Mouse (Mus musculus) small intestine, adult 2 months (tissue): ENCODE results near the gene Spata25. TPM values are rescaled to one million over a fixed set of nuclear protein-coding genes. Genes with fewer than 3 reads are reported as not detected.

Source experiments
- H3K27ac ChIP-seq: fragments of 200-500 bp; 2 replicates; pipeline ENCODE4 v1.5.1; 2012; ENCODE audit warnings: low read depth, low read length, control low read depth, inconsistent platforms; ENCODE audit not compliant: insufficient read depth
- H3K27me3 ChIP-seq: fragments of 200-500 bp; 2 replicates; pipeline ENCODE4 v1.6.1; 2012; ENCODE audit warnings: mild to moderate bottlenecking, moderate library complexity, low read length, inconsistent platforms; ENCODE audit not compliant: control insufficient read depth, insufficient read depth
- H3K36me3 ChIP-seq: fragments of 200-500 bp; 2 replicates; pipeline ENCODE4 v1.6.1; 2012; ENCODE audit warnings: mild to moderate bottlenecking, low read length, control low read depth, inconsistent platforms; ENCODE audit not compliant: control insufficient read depth, insufficient read depth
- H3K4me1 ChIP-seq: fragments of 200-500 bp; 2 replicates; pipeline ENCODE4 v1.6.1; 2012; ENCODE audit warnings: low read length, inconsistent platforms, mixed read lengths; ENCODE audit not compliant: control insufficient read depth, insufficient read depth, insufficient read length
- H3K4me3 ChIP-seq: fragments of 200-500 bp; 2 replicates; pipeline ENCODE4 v1.5.1; 2012; ENCODE audit warnings: low read depth, mild to moderate bottlenecking, control low read depth, inconsistent platforms, low read length, moderate library complexity
- CTCF ChIP-seq: fragments of 200-500 bp; IDR thresholded peaks from 2 replicates; pipeline ENCODE4 v1.5.1; 2012; ENCODE audit warnings: low read depth, mild to moderate bottlenecking, control low read depth, inconsistent platforms, low read length, moderate library complexity, mixed read lengths; ENCODE audit not compliant: insufficient replicate concordance, insufficient read length; ENCODE audit errors: extremely low read depth
- POLR2A ChIP-seq: fragments of 200-500 bp; IDR thresholded peaks from 2 replicates; pipeline ENCODE4 v1.6.1; 2012; ENCODE audit warnings: low read depth, mild to moderate bottlenecking, control low read depth, inconsistent platforms, low read length, moderate library complexity
- WGBS: fragments of 180-500 bp; shearing (Covaris S2); methylation state at CpG from one replicate; pipeline ENCODE4 v1.1.7; 2018; 5-methylcytosine and 5-hydroxymethylcytosine counted together
- polyA plus RNA-seq: library from polyadenylated mRNA; depleted of rRNA; stranded (reverse); fragments of >200 nt; gene quantifications from 2 replicates; pipeline ENCODE4 v1.2.3, GENCODE M21; 2012

The Spata25 gene
- polyA plus RNA-seq, 1 experiment, result not detected

DNA sequence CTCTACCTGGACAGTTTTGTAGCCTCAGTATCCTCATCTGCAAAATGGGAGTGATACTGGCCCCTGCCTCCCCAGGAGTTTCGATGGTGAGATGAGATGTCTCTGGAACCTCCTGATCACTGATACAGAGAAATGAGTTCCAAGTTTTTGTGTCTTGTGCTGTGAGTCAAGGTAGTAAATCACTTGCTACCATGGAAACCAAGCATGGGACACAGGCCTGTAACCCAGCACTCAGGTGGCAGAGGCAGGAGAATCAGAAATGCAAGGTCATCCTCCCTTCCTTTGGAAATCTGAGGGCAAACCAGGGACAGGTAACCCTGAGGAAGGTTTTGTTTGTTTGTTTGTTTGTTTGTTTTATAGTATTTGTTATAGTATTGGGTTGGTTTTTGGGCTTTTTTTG is 753 bp upstream of the Spata25 start:
- WGBS, result 92% methylated on average over 1 of the region's 1 CpGs
- Histone ChIP-seq H3K36me3 (peaks cover 22% of the 10 kb centered on the region), H3K27me3 (no peaks in the 10 kb centered on the region), H3K4me1 (peaks cover 5% of the 10 kb centered on the region; the same call in 1 of the 2 replicates), H3K4me3 (no peak overlapping the region), H3K27ac (no peak overlapping the region)
- TF ChIP-seq POLR2A (no peak), CTCF (no peak)

DNA sequence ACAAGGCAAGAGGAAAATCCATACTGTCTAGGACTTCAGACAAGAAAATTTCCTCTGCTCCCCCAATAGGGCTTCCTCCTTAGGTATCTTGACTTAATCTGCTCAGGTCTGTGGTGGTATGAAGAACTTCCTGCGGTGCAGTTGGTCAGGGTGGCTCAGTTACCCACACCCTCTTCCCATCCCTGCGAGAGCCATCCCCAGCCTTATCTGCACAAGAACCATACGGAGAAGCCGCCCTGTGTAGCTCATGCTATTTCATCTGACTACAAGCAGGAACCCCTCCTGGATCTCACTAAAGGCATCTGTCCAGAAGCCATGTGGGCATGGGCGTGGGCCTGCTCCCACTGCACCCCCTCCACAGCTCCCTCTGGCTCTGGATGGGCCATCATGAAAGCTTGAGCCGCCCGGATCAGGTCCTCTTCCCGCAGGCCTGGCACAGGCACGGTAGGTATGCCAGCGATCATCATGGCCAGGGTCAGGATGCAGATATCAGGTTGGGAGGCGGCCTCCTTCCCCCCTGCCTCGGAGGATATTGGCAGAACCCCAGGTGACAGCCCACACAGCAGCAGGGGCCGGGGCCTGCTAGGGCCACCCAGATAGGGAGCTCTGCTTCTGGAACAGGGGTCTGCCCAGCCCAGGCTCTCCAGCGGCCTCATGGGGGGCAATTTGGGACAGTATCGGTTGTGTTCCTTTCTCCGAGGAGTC is 1.0 kb downstream of the Spata25 start:
- Histone ChIP-seq H3K27ac (no peak overlapping the region), H3K36me3 (peaks cover 22% of the 10 kb centered on the region), H3K4me1 (peaks cover 5% of the 10 kb centered on the region), H3K27me3 (no peaks in the 10 kb centered on the region), H3K4me3 (no peak overlapping the region)
- TF ChIP-seq CTCF (no peak), POLR2A (no peak)
- 90% methylated on average over 16 of the region's 16 CpGs for WGBS

DNA sequence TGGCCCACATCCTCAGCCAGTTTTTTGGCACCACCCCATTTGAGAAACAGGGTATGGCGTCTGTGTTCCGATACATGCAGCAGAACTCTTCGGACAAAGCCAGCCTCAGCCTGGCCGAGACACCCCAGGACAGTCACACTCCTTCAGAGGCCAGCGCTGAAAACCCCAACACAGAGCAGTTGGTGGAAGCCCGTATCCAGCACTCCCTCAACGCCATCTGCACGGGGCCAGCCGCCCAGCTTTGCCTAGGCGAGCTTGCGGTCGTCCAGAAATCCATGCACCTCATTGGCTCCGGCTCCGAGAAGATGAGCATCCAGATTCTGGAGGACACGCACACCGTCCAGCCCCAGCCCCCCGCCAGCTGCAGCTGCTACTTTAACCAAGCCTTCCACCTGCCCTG is 2.8 kb downstream of the Spata25 start:
- TF ChIP-seq CTCF (no peak), POLR2A (no peak)
- Histone ChIP-seq H3K27me3 (no peaks in the 10 kb centered on the region), H3K27ac (no peak overlapping the region), H3K4me1 (peaks cover 5% of the 10 kb centered on the region), H3K36me3 (peaks cover 32% of the 10 kb centered on the region), H3K4me3 (no peak overlapping the region)
- WGBS, result 97% methylated on average over 17 of the region's 17 CpGs

DNA sequence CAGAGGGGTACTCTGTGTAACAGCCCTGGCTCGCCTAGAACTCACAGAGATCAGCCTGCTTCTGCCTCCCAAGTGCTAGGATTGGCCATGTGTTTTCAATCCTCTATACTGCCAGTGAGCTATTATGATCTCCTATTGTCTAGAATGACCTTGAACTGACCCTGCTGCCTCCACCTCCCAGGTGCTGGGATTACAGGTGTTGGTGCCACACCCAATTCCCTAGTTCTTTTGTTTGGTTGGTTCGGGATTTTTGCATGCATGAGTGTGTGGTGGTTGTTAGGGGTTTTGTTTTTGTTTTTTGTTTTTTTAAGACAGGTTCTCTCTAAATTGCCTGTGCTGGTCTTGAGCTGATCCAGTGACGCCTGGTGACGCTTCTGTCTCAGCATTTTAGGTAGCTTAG is 4.4 kb downstream of the Spata25 start:
- H3K4me1 ChIP-seq, result peaks cover 5% of the 10 kb centered on the region
- no peaks in the 10 kb centered on the region for H3K27me3 ChIP-seq
- TF ChIP-seq CTCF (no peak), POLR2A (no peak)
- H3K36me3 ChIP-seq, result peaks cover 35% of the 10 kb centered on the region
- H3K27ac ChIP-seq, result no peak overlapping the region
- WGBS, result 88% methylated on average over 4 of the region's 4 CpGs
- no peak overlapping the region for H3K4me3 ChIP-seq

DNA sequence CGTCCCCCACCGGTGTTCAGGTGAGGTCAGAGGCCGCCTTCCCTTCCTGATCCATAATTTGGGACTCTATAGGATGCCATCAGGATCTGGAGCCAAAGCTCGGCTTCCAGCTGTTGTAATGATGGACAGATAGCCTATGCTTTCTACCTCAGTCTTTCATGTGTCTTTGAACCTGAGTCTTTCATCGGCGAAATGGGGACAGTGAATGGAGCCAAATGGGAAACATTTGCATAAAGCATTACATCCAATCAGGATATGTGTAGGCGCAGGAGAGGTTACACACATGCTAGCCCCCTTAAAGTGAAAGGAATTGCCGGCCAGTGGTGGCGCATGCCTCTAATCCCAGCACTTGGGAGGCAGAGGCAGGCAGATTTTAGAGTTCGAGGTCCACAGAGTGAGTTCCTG is 5.2 kb downstream of the Spata25 start:
- no peaks in the 10 kb centered on the region for H3K27me3 ChIP-seq
- peak overlapping the region; percentile 65 for H3K27ac ChIP-seq
- TF ChIP-seq CTCF (no peak; the same call in 1 of the 2 replicates), POLR2A (no peak)
- under 1% methylated on average over 10 of the region's 10 CpGs for WGBS
- peak overlapping the region; percentile 81 for H3K4me3 ChIP-seq
- H3K4me1 ChIP-seq, result peaks cover 5% of the 10 kb centered on the region
- H3K36me3 ChIP-seq, result peaks cover 35% of the 10 kb centered on the region

DNA sequence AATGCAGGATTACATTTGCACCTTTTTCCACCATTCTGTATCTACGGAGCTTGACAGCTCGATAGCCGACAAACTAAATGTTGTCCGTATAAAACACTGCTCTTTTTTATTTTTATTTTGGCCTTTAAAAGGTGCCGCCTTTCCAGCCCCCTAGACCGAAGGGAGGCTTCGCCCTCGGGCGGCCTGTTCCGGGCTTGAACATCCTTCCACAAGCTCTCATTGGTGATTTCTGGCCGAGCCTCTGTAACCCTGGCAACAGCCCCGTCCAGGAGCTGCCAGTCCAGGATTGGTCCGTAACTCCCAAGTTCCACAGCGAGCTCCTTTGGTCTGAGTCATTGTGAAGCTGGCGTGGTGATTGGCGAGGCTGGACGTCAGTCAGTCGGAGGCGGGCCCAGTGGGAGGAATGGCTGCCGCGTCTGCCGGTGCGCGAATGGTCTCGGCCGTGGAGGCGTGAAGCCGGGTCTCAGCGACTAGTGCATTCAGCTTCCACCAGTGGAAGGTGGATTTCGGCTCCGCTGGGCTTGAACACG is 5.6 kb downstream of the Spata25 start, which contains the start of gene Zswim1:
Zswim1 (plus strand) TSS at position 51 of the 530 bp plus-strand sequence.
- H3K4me1 ChIP-seq, result peaks cover 5% of the 10 kb centered on the region
- H3K4me3 ChIP-seq, result peak within 1 kb of the TSS; percentile 81
- TF ChIP-seq POLR2A (peak; percentile 67; the same call in 1 of the 2 replicates), CTCF (no peak)
- H3K27me3 ChIP-seq, result no peaks in the 10 kb centered on the region
- 2% methylated on average over 32 of the region's 32 CpGs for WGBS
- peak within 1 kb of the TSS; percentile 65 for H3K27ac ChIP-seq
- peaks cover 34% of the 10 kb centered on the region for H3K36me3 ChIP-seq

DNA sequence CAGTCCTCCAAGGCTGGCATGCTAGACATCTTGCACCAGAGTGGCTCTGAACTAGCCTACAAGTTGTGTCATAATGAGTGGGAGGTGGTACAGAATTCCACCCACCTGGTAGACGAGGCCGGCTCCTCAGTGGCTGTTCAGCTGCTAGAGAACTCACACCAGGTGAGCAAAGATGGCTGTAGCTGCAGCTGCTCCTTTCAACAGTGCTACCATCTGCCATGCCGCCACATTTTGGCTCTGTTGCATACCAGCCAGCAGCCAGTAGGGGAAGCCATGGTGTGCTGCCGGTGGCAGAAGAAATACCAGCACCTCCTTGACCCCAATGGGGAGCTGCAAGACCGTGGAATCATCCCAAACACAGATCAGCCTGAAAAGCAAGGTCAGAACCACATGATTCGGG is 7.3 kb downstream of the Spata25 start:
- Histone ChIP-seq H3K27ac (no peak overlapping the region), H3K36me3 (peaks cover 27% of the 10 kb centered on the region)
- 89% methylated on average over 6 of the region's 6 CpGs for WGBS

More for the DNA sequence above, 7.3 kb downstream of the Spata25 start:
- H3K4me1 ChIP-seq, result peaks cover 5% of the 10 kb centered on the region
- no peak overlapping the region for H3K4me3 ChIP-seq
- no peaks in the 10 kb centered on the region for H3K27me3 ChIP-seq
- no peak for TF ChIP-seq CTCF
- no peak for TF ChIP-seq POLR2A
